18 mouse cellular contexts compared by ENCODE assay signal in the genomic region with DNA sequence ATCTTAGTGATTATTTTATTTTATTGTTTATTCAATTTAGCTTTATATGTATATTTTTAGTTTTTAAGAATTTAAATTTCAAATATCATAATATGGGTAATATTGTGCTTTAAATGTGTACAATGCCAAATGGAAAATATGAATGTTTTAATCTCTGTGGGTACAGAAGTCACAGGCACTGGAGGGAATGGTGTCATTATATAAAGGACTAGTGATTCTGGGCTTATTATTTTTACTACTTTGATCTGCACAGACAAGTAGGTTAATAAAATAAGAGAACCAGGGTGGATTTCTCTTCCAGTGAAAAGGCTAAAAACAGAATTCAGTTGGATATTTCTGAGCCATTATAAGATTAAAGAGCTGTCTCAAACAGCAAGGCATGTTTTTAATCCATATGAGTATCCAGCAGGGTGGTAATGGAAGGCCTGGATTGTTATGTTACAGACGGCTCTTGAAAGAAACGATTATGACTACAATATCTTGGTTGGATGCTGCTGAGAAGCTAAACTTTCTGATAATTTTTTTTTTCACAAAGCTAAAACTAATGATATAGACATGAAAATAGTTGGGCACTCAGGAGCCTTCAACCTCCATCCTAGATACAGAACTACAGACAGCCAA.
"Had no signal": no experiment of that assay in that cellular context is flagged by ENCODE, and none has a peak within 500 bp of the region (broad histone marks: within the 10 kb centered on the region; RNA-seq: fewer than 3 reads in every experiment).

No protein-coding gene starts in this region.

- DNase-seq: lung, adult 18-20 months; lung, embryonic 14.5 days; lung, postnatal 10 days; lung, postnatal 4 days; retina, postnatal 1 day; right cerebral cortex, adult 18-20 months; right cerebral cortex, postnatal 25 days; right cerebral cortex, postnatal 4 days; spleen, adult 18-20 months; thymus, adult 18-20 months; thymus, postnatal 14 days; thymus, postnatal 36 days had no signal

- H3K4me3 ChIP-seq: midbrain, embryonic 10.5 days; midbrain, embryonic 12.5 days; myocyte; neural tube, embryonic 13.5 days; neural tube, embryonic 15.5 days had no signal

- H3K27ac ChIP-seq: liver, embryonic 14.5 days; midbrain, embryonic 10.5 days; midbrain, embryonic 12.5 days; neural tube, embryonic 13.5 days; neural tube, embryonic 15.5 days had no signal

- H3K36me3 ChIP-seq: midbrain, embryonic 10.5 days; midbrain, embryonic 12.5 days; neural tube, embryonic 13.5 days; neural tube, embryonic 15.5 days had no signal

- H3K27me3 ChIP-seq: midbrain, embryonic 12.5 days; neural tube, embryonic 13.5 days; neural tube, embryonic 15.5 days had no signal

- H3K9me3 ChIP-seq: midbrain, embryonic 10.5 days; midbrain, embryonic 12.5 days; neural tube, embryonic 13.5 days; neural tube, embryonic 15.5 days had no signal

- H3K9ac ChIP-seq: liver, embryonic 14.5 days; lung, embryonic 14.5 days; midbrain, embryonic 12.5 days; neural tube, embryonic 13.5 days; neural tube, embryonic 15.5 days had no signal

- H3K4me1 ChIP-seq: midbrain, embryonic 10.5 days; midbrain, embryonic 12.5 days; neural tube, embryonic 13.5 days; neural tube, embryonic 15.5 days had no signal

- H3K4me2 ChIP-seq: lung, embryonic 14.5 days; midbrain, embryonic 12.5 days; neural tube, embryonic 13.5 days; neural tube, embryonic 15.5 days had no signal
